Mouse (Mus musculus): Measurements from ENCODE around the gene Cdh4.

The Cdh4 gene

GRCm38 (mm10) chr2:179595013-179595412, 152.8 kb downstream of the Cdh4 start:
- DNase-seq (ENCODE audit: low read depth, low spot score) = no peak

GRCm38 (mm10) chr2:179598886-179599285, 156.7 kb downstream of the Cdh4 start:
- DNase-seq (ENCODE audit: low read depth, low spot score) = no peak

- DNase-seq (ENCODE audit: low read depth, low spot score) = no peak
These were observed 157.7 kb downstream of the Cdh4 start for GRCm38 (mm10) chr2:179599886-179600285.

DNA sequence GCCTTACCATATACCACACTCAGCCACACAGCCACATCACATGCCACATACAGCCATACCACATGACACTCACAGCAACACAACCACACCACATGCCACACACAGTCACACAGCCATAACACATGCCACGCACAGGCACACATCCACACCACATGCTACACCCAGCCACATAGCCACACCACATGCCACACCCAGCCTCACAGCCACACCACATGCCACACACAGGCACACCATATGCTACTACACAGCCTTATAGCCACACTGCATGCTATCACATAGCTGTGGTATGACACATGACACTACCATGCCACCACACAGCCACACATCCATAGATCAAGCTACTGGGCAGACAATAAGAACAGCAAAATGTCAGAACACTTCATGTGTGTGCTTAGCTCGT, 158.1 kb downstream of the Cdh4 start:
- no peak for DNase-seq (ENCODE audit: low read depth, low spot score)

DNA sequence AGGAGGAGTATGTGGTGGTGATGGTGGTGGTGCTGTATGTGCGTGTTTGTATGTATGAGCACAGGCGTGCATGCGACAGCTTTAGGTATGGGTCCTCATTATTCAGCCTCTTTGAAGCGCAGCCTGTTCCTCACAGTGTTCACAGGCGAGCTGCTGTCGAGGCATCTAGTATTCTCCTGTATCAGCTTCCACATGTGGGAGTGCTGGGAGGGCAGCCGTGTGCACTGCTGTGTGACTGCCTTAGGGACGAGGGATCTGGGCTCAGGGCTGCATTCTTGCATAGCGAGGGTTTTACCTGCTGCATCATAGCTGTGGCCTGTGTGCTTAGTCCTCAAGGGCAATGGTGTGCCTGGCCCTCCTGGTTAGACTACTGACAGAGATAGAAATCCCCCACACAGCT, 158.9 kb downstream of the Cdh4 start:
- no peak for DNase-seq (ENCODE audit: low read depth, low spot score)

GRCm38 (mm10) chr2:179604746-179605145, 162.5 kb downstream of the Cdh4 start:
- no peak for DNase-seq (ENCODE audit: low read depth, low spot score)

DNA sequence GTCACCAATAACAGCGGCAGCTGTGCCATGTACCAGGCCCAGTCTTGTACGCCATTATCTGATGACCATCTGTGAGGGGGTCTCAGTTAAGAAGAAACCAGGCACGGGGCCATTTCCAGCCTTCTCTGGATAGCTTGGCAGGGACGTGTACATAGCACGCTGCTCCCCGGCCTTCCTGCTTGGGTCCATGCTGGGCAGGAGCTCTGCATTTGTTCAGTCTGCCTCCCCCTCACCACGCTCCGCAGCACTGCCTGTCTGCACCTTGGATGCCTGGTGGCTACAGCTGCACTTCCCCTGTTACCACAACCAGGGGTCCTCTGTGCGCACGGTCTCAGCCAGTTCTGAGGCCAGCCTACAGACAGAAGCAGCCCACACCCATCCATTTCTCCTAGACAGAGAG, 163.0 kb downstream of the Cdh4 start:
- no peak for DNase-seq (ENCODE audit: low read depth, low spot score)

- DNase-seq (ENCODE audit: low read depth, low spot score) = no peak
These were observed 164.1 kb downstream of the Cdh4 start for GRCm38 (mm10) chr2:179606341-179606740.

- no peak for DNase-seq (ENCODE audit: low read depth, low spot score)
These were observed 173.7 kb downstream of the Cdh4 start for GRCm38 (mm10) chr2:179615906-179616305.

- no peak for DNase-seq (ENCODE audit: low read depth, low spot score)
These were observed 181.6 kb downstream of the Cdh4 start for GRCm38 (mm10) chr2:179623643-179624473.

DNA sequence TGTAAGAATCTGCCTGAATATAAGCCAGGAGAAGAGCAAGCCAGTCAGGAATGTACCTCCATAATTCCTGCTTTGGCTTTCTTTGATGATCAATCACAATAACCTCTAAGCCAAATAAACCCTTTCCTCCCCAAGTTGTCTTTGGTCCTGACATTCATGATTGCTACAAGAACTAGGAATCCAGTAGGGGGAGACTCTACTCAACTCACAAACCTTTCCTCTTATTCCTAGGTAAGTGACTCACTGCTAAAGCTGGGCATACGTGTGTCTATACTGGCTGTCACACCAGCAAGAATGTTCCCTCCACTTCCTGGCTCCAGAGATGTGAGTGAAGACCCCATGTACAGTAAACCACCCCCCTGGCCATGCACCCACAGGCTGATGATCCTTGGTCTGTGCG, 185.3 kb downstream of the Cdh4 start:
- DNase-seq (ENCODE audit: low read depth, low spot score) = no peak

- no peak for DNase-seq (ENCODE audit: low read depth, low spot score)
These were observed 188.5 kb downstream of the Cdh4 start for GRCm38 (mm10) chr2:179630720-179631119.

DNA sequence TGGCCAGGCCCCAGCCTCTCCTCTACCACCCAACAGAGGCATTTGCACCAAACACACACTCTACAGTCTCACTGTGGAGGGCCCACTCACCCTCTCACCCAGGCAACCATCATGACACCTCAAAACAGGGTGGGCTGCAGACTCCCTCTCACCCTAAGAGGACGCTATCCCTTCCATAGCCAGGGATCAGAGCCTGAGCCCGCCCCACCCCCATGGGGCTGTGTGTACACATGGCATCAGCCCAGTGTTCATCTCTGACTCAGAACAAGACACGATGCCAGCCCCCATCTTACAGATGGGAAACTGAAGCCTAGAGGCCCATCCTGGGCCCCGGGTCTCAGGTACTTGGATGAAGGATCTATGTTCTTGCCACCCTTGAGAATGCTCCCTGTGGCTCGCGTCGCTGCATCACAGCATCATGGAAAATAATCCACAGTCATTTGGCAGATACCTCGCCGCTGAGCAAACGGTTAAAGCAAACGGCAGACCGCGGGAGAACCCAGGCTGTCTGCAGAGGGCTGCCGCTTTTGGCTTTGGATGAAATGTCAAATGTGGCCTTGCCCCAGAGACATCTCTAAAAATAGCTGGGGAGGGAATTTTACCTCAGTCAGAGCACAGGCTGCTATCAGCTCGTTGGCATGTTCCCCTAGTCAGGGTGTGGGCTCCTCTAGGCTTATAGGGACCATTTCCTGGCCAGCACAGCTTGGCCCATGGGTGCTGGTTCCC, 198.5 kb downstream of the Cdh4 start:
- no peak for DNase-seq (ENCODE audit: low read depth, low spot score)

DNA sequence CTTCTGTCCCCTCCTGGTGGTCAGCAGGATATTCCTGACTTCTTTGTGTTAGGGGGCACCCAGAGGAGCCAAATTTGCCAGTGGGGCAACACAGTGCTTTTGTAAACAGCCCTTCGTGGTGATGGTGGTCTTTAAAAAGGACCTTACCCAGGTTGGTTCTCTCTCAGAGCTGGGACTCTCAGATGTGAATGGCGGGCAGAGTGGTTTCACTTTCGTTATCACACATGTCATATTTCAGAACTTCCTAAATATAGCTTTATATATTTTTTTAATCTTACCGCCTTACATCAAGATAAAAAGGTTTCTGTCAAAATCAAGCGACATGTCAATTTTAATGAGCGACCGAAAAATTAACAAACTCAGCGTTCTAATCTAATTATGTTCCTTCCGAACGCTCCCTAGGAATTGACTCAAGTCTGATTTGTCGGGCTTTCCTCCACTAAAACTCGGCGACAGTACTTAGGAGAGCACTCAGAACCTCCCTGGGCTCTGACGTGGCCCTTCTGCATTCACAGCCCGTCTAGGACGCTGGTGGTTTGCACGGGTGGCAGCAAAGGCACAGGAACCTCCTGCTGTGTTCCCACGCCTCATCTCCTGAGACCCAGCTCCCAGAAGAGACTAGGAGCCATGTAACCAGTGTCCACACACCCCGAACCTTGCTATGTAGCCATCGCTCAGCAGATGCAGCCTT, 206.5 kb downstream of the Cdh4 start:
- DNase-seq (ENCODE audit: low read depth, low spot score) = no peak

DNA sequence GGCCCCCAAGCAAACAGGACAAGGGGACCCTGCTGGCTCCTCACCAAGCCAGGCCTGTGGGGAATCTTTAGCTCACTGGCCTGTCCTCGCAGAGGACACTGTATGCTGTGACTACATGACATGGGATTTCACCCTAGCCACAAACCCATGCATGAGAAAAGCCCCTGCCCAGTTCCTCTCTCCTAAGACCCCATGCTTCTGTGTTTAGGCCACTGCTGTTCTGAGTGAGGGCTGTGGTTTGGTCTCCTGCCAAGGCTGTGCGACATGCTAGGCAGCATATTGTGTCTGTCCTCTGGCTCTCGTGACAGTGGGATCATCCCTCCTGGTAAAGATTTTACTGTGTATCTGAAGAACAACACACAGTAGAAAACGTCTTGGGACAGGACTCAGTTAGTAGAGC, 207.1 kb downstream of the Cdh4 start:
- no peak for DNase-seq (ENCODE audit: low read depth, low spot score)

DNA sequence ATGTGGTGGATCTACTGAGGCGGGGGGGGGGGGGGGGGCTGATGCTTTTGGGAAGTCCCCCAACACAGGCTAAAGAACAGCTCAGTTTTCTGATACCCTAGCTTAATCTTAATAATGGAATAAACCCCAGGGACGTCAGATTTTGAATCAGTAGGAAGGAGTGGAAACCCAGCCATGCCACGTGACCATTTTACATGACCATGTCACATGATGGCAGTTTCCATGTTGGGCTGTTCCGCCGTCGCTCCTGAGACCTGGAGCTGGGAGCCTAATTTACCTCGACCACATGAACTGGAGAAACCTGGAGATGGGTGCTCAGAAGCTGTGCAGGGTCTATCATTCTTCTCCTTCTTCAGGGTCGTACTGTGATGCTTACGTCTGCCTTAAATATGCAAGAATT, 207.9 kb downstream of the Cdh4 start:
- no peak for DNase-seq (ENCODE audit: low read depth, low spot score)

- no peak for DNase-seq (ENCODE audit: low read depth, low spot score)
These were observed 213.3 kb downstream of the Cdh4 start for GRCm38 (mm10) chr2:179655506-179655905.

DNA sequence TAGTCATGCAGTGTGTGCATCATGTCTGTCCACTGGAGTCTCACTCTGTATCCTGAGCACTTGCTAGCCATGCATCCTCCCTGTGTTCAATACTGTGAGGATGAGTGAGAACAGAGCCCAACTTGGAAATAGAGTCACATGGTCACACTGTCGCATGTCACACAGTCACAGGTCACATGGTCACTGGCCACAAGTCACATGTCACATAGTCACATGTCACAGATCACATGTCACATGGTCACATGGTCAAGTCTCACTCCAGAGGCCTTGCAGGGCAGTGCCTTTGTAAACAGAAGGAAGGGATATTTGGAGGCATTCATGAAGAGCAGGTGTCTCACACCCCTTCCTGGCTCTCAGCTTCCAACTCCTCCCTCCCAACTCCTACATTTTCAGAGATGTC, 217.0 kb downstream of the Cdh4 start:
- DNase-seq (ENCODE audit: low read depth, low spot score) = no peak

GRCm38 (mm10) chr2:179661998-179662714, 219.9 kb downstream of the Cdh4 start:
- no peak for DNase-seq (ENCODE audit: low read depth, low spot score)

GRCm38 (mm10) chr2:179662739-179663138, 220.5 kb downstream of the Cdh4 start:
- no peak for DNase-seq (ENCODE audit: low read depth, low spot score)

GRCm38 (mm10) chr2:179663652-179664051, 221.4 kb downstream of the Cdh4 start:
- DNase-seq (ENCODE audit: low read depth, low spot score) = no peak

DNA sequence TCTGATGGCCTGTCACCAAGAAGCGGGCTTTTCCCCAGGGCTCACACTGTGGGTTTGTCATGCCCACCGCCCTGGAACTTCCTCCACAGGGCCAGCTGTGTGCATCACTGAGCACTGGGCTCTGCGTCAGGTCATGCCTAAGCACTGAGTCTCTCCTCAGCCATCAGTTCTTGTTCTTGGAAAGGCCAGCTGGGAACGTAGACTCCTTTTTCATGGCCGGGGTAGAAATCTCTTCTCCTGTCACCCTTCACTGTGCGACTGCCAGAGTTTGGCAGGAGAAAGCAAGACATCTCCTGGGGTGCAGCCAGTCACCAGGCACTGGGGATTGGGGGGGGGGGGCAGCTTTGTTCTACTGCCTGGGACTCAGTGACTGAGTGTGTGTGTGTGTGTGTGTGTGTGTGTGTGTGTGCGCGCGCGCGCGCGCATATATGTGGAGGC, 222.0 kb downstream of the Cdh4 start:
- DNase-seq (ENCODE audit: low read depth, low spot score) = no peak

Data from c-Kit-negative CD71-positive TER-119-positive erythroid progenitor cells, embryonic 14.5 days (primary cell).